Mouse (Mus musculus) adrenal gland, adult 18-20 months (tissue): ENCODE results near the gene Vegfc. TPM values are rescaled to one million over a fixed set of nuclear protein-coding genes. Genes with fewer than 3 reads are reported as not detected.

Source experiments
- DNase-seq, 2 experiments: peaks; one replicate each; pipeline ENCODE4 v3.0.0; 2021 to 2022; ENCODE audit warnings: low spot score in 2 of 2
- total RNA-seq, 2 experiments: library from RNA; stranded (reverse); gene quantifications; 1 replicate in 1 of 2; 2 replicates in 1 of 2; pipeline ENCODE4 v1.2.3; 2021

The Vegfc gene
- total RNA-seq, 2 experiments from 2014 or later: 2.1 to 5.2 TPM

DNA sequence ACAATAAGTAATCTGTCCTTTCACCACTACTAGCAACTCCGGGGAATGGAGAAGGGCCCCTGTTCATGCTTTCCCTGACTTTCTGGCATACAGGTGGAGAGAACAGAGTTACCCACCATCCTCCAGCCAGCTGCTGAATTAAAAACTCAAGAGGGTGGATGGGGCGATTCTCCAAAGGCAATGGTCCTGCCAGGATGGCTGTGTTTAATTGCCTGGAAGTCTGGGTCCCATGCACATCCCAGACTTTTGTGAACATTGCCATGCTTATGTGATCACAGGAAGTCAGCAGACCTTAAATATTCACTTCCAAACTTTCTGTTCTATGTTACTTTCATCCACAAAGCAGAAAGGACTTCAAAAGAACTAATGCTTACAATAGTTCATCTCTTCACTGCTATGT, 107.9 kb downstream of the Vegfc start:
- no peak for DNase-seq

DNA sequence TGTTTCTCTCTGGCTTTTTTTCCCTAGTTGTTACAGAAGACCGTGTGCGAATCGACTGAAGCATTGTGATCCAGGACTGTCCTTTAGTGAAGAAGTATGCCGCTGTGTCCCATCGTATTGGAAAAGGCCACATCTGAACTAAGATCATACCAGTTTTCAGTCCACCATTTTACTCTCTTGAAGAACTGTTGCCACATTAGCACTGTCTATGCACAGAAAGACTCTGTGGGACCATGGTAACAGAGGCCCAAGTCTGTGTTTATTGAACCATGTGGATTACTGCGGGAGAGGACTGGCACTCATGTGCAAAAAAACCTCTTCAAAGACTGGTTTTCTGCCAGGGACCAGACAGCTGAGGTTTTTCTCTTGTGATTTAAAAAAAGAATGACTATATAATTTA, 108.5 kb downstream of the Vegfc start:
- DNase-seq: no peak

DNA sequence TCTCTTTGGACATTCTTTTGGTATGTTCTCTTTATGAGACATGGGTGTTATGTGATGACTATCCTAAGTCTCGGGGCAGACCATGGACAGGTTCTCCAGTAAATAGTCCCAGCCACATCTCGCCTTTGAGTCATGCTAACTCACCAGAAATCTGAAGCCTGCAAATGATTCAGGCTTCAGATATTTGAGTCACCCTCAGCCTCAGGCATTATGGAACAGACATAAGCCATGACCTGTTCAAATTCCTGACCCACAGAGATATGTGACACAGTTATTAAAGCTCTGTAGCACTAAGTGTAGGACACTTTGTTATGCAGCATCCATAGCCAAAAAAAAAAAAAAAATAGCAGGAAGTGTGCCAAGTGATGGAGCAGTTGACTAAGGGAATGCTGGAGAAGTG, 138.8 kb downstream of the Vegfc start:
- no peak for DNase-seq

DNA sequence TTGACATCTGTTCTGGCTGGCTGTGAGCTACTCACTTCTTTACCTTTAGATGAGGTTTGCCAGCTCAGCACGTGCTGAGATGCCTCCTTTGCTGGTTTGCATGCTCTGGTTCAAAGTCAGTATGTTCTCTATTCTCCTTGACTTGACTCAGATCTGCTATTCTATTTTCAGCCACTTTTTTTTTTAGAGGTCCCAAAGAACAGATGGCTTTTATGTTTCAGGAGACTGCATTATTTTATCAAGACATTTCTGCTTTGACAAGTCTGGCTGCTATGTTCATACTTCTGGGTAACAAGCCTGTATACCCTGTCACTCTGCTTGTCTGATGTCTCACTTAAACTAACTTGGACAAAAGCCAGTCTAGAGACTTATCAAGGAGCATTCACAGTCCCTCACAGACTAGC, 151.4 kb downstream of the Vegfc start:
- no peak for DNase-seq

DNA sequence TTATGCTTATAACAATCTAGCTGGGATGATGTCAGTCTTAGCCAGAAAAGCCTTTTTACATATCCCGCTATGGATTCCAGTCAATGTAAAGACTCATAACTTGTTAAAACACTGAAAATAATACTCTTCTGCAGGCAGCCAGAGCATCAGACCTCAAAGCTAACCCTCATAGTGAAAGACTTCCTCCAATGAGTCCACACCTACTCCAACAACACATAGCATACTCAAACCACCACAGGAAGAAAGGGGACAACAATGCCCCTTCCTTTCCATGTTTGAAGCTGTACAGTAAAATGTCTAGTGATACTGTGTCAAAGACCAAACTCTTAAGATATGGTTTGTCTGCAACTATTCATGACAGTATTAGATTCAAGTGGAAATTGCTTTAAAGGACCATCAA, 153.2 kb downstream of the Vegfc start:
- no peak for DNase-seq

DNA sequence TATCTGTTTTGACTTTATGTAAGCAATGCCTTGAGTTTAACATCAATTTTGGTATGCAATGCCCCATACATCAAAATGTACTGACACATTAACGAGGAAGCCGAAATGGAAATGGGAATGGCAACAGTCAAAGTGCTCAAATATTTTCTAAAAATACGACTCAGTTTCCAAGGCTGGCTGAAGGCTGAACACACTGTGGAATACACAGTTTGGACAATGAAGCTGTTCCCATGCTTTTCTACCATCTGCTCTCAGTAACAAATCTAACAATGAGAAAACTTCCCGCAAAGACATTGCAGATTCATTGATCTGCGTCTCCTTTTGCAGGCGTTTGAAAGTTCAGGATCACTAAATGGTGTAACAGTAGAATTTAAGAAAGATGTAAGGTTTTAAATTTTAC, 155.9 kb downstream of the Vegfc start:
- DNase-seq: no peak
